Mouse (Mus musculus): ENCODE results near the gene Top1. TPM values are rescaled to one million over a fixed set of nuclear protein-coding genes. Genes with fewer than 3 reads are reported as not detected.

Gene Top1
- total RNA-seq, 2 experiments from 2014 or later, result 48.8 to 50.8 TPM

DNA sequence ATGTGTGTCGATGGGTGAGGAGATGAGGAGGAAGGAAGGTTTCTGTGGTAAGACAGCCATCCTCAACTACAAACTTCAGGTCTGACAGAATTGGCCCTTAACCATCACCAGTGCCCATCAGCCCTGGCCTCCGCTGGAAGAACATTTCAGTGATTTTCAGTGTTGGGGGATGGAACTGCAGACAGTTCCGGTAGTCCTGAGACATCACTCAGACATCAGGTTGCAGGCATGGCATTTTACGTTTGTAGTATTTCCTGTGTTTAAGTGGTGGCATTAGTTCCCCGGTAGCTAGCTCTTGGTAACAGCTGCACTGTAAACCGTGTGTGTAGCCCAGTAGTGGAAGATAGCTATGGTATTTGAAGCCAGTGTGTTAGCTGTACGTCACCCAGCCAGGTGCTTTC lies 87.4 kb downstream of the Top1 start:
- DNase-seq (ENCODE audit: low spot score), result no peak
- intact Hi-C loops (cut with DNase I), result loop anchor here (5.0 kb wide), 1 partner anchor 59 kb away; no protein-coding TSS in a partner anchor

DNA sequence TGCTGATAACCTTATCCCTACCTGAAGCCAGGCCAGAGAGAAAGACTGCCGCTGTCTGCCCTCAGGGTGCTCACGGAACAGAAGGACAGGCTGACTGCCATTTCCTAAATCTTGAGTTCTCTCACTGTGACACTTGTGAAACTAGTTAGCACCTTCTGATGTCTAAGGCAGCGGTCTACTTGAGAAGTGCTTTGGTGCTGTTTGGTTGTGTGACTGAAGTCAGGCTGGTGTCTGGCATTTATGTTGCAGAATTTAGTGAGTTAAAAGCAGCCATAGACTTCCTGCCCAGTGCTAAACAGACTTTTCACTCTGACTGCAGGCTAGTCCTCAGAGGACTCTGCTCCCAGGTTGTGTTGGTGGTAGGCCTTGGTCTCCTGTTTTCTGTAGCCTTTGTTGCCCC lies 88.6 kb downstream of the Top1 start:
- intact Hi-C loops (cut with DNase I), result loop anchor here (5.0 kb wide), 1 partner anchor 58 kb away; no protein-coding TSS in a partner anchor
- no peak for DNase-seq (ENCODE audit: low spot score)

DNA sequence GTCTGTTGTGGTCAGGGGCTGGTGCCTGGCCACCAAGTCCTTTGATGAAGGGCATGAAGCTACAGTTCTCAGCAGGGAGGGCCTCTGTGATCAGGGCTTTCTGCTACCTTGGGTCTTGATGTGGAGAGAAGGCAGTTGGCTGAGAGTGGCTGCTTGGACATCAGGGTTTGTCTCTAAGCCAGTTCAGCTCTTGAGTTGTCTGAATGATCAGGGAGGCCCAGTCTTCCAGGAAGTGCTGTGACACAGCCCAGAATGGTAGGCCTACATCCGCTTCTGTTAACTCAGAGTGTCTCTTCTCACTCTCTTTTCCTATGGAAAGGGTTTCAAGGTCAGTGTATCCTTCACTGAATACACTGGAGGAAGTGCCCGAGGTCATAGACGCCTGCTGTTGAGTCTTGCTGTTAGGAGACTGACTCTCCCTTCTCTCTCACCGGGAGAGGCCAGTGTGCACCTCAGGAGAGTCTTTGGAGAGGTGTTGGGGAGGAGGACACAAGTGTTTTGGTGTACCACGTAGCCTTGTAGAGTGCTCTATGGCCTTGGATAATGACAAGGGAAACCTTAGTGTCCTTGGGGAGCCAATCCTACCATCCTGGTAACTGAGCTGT lies 90.1 kb downstream of the Top1 start:
- intact Hi-C loops (cut with DNase I), result no loop called here
- no peak for DNase-seq (ENCODE audit: low spot score)

DNA sequence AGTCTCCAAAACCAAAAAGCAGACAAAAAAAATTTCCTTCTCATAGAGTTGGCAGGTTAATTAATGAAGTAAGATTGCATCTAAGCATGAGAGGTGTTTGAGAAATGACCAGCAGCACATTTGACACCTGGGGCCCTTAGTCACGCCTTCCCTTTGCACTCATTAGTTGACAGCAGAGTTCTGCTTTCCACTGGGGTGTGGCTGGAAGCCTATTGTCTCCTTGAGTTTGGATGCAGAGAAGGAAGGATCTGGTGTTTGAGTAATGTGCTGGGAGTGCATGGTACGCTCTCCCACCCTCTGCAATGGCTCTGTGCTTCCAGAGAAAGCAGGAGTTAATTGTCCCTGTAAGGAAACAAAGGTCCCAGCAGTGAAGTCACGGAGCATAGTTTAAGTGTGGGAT lies 90.8 kb downstream of the Top1 start:
- DNase-seq (ENCODE audit: low spot score), result no peak
- intact Hi-C loops (cut with DNase I), result no loop called here

DNA sequence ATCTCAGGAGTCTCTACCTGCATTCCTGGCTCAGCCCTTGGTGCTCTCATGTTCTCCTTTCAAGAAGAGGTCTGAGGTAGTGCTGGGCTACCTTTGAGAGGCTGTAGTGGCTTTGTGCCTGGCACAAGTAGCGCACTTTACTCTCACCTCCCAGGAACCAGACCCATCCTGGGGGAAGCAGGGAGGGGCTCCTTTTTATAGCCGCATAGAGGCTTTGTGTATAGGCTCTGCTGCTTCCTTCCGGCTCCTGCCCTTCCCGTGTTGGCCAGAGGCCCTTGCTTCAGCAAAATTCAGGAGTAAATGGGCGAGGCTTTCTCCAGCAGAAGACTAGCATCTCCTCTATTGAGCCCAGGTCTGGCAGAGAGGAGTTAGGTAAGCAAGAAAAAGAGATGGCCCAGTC lies 92.7 kb downstream of the Top1 start:
- intact Hi-C loops (cut with DNase I), result no loop called here
- DNase-seq (ENCODE audit: low spot score), result no peak

DNA sequence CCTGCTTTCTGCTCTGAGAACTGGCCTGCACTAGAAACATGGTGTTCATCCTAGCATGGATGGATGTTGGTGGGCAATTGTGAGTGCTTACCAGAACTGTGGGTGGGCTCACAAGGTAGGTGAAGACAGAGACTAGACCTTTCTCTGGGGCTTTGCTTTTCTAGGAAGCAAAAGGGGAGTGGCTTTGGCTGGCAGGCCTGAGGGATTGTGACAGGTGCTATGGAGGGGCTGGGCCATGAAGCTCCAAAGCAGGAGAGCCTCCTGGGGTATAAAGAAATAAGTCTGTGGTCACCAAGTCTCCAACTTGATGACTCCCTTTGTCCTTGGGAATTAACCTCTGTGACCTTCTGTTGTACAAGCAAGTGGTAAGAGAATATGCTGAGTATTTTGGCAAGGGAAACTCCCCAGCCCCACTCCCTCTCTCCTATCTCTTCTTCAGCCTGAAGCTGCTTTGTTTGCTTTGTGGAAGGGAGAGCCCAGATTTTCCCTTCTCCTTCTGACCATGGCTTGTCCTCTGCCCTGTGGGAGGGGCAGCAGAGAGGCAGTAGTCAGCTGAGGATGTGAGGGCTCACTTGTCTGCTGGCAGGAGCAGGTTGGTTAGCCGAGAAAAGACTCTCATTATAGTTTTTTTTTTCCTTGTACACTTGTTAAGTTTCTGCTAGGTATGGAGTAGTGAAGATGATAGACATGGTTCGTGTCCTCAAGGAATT lies 94.1 kb downstream of the Top1 start:
- intact Hi-C loops (cut with DNase I), result no loop called here
- no peak for DNase-seq (ENCODE audit: low spot score)

DNA sequence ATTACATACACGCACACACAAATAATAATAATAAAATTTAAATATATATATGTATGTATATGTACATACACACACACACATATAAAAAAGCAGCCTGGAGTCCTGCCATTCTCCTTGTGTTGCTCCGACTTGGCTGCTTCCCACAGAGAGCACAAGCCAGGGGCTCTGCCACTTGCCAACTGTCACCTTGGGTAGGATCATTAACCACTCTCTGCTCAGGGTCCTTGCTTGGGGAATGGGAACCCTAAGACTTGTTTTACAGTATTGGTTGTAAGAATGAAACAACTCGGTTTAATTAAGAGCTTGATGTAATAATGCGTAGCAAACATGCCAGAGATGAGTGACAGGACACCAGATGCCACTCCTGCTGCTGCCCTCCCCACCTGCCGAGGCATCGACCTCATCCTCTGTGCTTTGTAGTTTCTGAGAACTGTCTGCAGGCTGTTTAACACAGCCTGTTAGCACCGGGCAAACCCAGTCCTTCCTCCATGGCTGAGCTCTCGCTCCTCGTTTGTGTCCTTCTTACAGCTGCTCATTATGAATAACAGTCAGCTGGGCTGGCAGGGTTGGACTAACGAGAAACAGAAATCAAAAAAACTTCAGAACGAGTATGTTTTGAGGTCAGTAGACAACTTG lies 95.0 kb downstream of the Top1 start:
- intact Hi-C loops (cut with DNase I), result no loop called here
- DNase-seq (ENCODE audit: low spot score), result no peak

DNA sequence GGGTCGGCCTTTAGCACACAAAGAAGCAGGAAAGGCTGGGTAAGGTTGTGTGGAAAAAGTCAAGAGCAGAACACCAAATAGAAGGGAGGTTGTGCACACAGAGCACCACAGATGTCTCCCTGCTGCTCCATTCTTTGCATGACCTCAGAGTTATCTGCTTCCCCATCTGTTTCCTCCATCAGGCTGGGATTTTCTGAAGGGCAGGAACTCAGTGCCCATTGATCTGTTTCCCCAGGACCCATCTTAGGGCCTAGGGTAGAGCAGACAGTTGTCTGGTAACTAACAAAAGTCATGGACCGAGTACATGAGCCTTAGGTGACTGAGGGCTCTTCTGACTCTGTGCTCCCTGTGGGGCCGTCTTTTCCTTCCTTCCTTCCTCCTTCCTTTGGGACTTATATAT lies 95.9 kb downstream of the Top1 start:
- no peak for DNase-seq (ENCODE audit: low spot score)
- intact Hi-C loops (cut with DNase I), result no loop called here

DNA sequence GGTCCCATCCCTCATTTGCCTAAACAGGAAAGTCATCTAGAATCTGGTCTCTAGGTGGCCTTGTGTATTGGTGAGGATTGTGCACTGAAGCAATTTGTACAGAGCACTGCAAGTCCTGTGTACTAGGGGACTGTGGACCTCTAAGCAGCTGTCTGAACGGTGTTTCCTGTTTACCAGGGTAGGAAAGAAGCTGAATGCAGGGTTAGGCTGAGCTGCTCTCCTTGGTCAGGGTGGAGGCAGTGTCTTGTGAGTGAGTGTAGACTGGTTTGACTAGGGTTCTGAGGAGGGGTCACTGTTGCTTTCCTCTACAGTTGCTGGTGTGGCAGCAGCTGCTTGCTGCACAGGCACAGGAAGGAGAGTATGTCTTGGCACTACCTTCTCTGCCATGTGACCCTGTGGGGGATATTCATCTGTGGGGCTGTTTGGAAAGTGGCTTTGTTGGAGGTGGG lies 96.5 kb downstream of the Top1 start:
- intact Hi-C loops (cut with DNase I), result no loop called here
- DNase-seq (ENCODE audit: low spot score), result no peak

DNA sequence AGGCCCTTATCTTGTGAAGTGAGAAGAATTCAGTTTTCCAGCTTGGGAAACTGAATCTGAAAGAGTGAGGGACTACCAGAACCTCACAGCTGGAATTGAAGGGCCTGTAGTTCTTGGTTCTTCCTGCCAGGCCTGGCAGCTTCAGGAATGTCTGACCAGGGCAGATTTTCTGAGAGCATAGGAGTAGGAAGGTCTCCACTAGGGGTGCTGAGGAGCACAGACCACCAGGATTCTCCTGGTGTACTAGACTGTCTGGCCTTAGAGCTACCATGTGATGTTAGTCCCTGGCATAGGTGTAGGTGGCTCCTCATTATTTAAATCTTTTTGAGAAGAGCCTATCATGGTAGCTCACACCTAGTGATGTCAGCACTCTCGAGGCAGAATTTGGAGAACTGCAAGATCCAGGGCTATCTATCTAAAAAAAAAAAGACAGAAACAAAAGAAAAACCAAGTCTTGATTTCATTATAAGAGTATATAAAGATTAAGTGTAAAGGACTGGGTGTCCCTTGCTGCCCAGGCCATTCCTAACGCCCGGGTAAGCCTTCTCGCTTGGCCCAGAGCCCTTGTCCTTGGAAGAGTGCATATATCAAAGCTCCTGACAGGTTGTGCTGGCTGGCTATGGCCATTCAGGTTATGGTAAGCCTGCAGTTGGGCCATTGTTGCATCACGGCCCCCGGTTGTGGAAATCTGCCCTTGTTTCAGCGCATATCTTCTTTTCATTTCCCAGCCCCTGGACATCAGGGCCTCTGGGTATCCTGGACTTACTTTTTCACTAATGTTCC lies 98.5 kb downstream of the Top1 start:
- intact Hi-C loops (cut with DNase I), result no loop called here
- peak; percentile 53 for DNase-seq (ENCODE audit: low spot score)

DNA sequence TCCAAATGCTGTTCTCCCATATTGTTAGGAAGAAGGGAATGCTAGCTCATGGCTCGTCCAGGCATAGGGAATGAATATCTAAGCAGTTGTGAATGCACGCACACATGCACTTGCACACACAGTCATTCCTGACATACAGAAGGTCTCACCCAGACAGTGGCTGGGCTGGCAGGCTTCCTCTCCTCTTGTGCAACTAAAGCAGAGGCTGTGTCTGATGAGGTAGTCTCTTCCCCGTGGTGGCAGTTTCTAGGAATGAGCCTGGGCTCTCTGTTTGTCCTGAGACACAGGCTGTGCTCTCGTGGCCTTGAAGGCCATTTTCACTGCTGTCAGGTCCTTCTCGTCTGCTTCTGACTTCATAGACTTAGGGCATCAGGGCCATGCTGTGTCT lies 99.1 kb downstream of the Top1 start:
- intact Hi-C loops (cut with DNase I), result no loop called here
- DNase-seq (ENCODE audit: low spot score), result no peak

DNA sequence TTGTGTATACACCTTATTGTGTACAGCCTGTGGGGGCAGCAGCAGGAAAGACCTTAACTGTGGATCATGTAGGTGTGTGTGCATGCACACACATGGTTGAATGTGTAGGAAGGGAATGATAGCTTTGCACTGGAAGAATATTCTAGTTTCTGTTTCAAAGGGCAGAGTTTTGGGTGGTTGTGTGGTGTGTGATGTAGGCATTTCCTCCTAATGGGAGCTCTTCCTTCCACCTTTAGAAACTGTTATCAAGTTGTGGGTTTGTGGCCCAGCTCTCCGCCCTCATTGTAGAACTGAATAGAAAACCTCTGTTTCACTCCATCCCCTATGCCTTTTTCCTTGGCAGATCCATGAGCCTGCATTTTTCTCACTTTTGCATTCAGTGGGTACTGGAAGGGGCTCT lies 99.8 kb downstream of the Top1 start:
- DNase-seq (ENCODE audit: low spot score), result no peak
- intact Hi-C loops (cut with DNase I), result no loop called here

DNA sequence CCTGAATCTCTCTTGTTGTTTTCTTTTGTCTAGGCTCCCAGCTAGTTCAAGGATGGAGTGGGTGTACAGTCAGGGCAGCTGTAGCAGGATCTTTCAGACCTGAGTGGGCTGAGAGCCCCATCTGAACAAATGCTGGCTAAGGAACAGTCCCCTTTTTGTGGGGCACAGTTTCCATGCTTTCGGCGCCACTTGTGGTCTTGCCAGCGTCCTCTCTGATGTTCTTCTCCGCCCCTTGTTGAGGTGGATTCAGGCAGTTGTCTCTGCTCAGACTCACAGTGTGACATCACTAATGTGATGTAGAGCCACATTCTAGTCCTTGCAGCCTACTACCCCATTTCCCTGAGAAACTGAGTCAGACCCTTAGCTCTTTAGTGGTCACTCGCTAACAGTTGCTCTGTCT lies 100.9 kb downstream of the Top1 start:
- DNase-seq (ENCODE audit: low spot score), result no peak
- intact Hi-C loops (cut with DNase I), result no loop called here

DNA sequence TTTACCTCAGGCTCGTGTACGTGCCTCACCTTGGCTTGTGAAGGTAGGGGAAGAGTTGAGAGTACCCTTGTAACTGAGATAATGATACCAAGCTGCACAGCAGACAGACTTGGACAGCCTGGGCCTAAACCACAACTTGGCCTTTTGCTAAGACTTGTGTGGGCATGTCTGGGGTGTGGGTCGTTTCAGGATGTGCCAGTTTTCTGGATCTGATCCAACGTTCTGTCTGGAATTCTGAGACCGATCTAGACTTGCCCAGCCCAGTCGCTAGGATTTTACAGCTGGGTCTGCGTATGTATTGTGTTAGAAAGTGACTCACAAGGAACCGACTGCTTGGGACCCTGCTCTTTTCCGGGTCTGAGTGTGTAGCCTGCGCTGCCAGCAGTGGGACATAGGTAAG lies 101.4 kb downstream of the Top1 start:
- intact Hi-C loops (cut with DNase I), result no loop called here

DNA sequence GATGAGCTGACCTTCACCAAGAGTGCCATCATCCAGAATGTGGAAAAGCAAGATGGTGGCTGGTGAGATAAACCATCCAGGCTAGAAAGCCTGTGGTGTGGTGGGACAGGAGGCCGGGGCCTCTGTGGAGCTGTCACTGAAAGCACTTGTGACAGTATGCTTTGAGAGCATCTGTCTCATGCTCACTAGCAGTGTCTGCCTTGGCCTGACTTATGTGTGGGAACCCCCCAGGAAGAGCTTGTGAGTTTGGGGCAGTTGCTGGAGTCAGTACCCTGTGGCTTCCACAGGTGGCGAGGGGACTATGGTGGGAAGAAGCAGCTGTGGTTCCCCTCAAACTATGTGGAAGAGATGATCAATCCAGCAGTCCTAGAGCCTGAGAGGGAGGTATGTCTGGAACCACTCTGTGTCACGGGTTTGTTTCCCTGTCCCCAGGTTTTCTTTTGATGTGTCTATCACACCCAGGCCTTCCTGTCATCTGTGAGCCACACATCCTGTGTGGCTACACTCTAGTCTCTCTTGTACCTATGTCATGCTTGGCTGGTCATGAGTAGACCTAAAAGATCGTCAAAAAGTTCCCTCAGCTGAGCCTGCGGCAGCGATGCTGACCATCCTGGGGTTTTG lies 111.0 kb downstream of the Top1 start:
- intact Hi-C loops (cut with DNase I), result no loop called here
- no peak for DNase-seq (ENCODE audit: low spot score)

More for the DNA sequence above, 101.4 kb downstream of the Top1 start:
- no peak for DNase-seq (ENCODE audit: low spot score)

DNA sequence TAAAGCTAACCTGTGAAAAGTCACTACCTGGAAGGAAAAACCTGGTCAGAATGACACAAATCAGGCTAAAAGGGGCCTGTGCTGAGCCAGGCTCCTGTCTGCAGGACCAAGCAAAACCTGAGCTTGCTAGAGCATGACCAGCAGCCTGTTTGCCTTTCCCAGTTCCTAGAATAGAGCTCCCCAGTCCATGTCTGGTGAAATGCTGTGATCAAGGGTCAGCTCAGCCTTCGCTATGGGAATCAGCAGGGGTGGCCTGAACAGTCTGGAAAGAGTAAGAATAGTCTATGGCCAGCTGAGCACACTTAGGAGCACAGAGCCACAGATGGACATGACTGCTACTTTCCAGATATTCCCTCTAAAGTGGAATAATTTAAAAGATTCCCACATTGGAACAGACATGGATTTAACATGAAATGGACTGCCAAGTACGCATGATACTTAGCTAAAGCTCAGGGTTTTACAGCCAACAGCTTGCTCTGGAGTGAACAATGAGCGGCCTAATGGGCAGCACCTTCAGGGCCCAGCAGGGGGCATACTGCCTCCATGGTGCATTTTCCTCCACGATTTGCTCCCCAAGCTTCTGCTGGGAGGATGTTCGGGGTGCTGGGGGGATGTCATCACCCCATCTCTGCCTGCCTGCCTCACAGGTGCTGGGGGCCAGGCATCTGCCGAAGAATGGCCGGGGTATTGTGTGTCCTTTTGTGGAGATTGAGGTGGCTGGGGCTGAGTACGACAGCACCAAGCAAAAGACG lies 114.9 kb downstream of the Top1 start:
- no peak for DNase-seq (ENCODE audit: low spot score)
- intact Hi-C loops (cut with DNase I), result loop anchor here (1.0 kb wide), 1 partner anchor 127 kb away; no protein-coding TSS in a partner anchor

DNA sequence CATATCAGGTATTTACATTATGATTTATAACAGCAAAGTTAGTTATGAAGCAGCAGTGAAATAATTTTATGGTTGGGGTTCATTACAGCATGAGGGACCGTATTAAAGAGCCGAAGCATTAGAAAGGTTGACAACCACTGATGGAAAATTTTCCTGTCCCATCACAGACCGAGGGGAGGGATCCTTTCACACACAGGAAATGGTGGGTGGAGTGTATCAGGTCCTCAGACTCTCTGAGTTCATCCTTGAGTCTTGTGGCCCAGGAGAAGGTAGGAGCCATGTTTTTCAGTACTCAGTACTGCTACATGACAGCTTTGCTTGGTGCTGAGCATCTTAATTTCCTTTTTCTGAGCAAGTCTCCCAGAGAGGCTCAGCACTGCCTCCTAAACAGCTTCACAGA lies 118.1 kb downstream of the Top1 start:
- intact Hi-C loops (cut with DNase I), result loop anchor here (1.0 kb wide), 1 partner anchor 120 kb away; no protein-coding TSS in a partner anchor
- DNase-seq (ENCODE audit: low spot score), result no peak

DNA sequence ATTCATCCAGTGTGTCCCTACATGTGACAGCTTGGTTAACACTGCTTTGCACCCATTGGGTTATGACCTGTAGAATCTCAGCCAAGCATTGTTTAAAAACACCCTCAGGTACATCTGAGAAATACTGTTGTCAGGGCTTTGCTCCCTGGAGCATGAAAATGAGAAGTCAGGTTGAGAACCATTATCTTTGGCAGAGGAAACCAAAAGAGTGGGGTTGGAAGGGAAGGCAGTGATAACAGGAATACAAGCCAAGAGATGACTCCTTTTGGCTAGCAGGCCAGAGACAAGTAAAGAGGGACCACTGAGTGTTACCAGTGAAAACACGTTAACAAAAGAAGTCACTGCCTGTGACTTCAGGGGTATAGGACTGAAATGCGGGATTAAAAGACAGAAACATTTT lies 118.7 kb downstream of the Top1 start:
- intact Hi-C loops (cut with DNase I), result loop anchor here (1.0 kb wide), 1 partner anchor 120 kb away; no protein-coding TSS in a partner anchor
- DNase-seq (ENCODE audit: low spot score), result no peak

DNA sequence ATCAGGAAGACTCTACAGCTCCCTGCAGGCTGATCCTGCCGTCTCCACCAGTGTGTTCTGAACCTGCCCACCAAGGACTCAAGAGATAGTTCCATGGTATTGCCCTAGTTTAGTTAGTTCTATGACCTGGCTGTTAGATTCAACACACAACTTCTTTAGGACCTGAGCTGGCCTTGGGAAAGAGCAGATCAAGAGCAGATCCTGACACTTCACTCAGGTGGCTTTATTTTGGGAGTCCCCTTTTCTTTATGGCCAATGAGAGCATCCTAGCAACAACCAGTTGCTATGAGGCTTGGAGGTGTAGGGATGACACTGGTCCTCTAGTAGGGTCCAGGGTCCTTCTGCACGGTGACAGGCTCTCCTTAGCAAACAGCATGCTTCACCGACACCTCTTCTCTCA lies 119.4 kb downstream of the Top1 start:
- intact Hi-C loops (cut with DNase I), result loop anchor here (5.0 kb wide), 1 partner anchor 37 kb away; no protein-coding TSS in a partner anchor
- no peak for DNase-seq (ENCODE audit: low spot score)

All from heart, postnatal 25 days (tissue).